Mouse (Mus musculus): Measurements from ENCODE around the gene Pias1.

DNA sequence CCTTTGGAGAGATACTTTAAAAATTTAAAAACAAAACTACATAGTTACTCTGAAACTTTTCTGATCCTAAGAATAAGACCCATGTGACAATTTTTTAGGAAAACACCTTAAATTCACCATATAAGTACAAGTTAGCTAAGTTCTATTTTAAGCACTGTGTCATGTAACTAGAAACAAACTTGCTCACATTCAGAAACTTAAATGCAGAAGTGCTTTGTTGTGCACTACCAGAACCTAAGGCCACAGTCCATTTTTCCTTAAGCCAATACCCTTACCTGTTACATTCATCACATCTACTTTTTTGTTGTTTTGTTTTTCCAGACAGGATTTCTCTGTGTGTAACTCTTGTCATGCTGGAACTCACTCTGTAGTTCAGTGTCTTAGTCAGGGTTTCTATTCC, 17.4 kb downstream of the Pias1 start:
- no peak for TF ChIP-seq POLR2A (IDR thresholded peaks at IDR 0.05; ENCODE audit: low read depth, low read length)
- TF ChIP-seq CTCF (conservative IDR thresholded peaks at IDR 0.05; ENCODE audit: insufficient read depth, insufficient read length, low read depth, low read length): no peak
